Mouse (Mus musculus): ENCODE data around the gene Tmem56. TPM values are rescaled to one million over a fixed set of nuclear protein-coding genes. Genes with fewer than 3 reads are reported as not detected.

Tmem56 gene
- polyA plus RNA-seq, 1 experiment from 2014 or later, result 24.1 TPM

DNA sequence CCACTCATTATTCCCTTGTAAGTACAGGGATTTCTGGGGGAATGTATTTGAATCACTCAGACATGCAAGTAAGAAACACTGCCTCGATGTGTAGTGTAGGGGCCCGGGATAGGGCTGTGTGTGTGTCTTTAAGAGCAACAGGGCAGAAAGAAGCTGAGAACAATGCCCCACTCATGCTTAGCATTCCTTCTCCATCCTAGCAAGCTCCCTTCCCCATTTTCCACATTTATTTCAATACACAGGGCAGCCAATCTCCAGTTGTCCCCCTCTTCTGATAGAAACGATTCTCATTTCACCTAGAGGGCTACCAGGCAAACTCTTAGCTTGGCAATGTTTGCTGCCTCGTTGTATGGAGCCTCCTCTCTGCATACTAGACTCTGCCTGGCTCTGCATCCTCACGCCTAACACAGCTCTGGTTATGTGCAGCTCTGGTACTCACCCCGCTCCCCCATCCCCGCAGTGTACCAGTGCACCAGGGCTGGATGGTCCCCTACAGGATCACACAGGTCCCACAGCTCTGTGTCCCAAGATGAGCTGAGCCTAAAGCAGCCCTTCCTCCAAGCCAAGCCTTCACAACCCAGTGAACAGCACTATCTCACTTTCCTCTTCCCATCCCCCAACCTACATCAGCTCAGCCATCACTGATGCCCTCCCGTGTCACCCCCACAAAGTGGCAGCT is 42.4 kb downstream of the Tmem56 start:
- H3K27me3 ChIP-seq (ENCODE audit: insufficient read depth, low read length), result no peaks in the 10 kb centered on the region
- no peak overlapping the region for H3K4me3 ChIP-seq (ENCODE audit: low read depth, low read length)
- no peaks in the 10 kb centered on the region for H3K4me1 ChIP-seq (ENCODE audit: insufficient read depth)
- no peak overlapping the region for H3K4me2 ChIP-seq (ENCODE audit: low read depth, low read length)
- ATAC-seq, result no peak
- peak; percentile 11 for DNase-seq
- TF ChIP-seq EP300 (IDR thresholded peaks at IDR 0.05; ENCODE audit: low read depth) (no peak), CTCF (IDR thresholded peaks at IDR 0.05; ENCODE audit: low read depth) (no peak)
- no peaks in the 10 kb centered on the region for H3K9me3 ChIP-seq (ENCODE audit: low read length)
- H3K36me3 ChIP-seq (replicated peaks; ENCODE audit: insufficient read depth, low read length), result no peaks in the 10 kb centered on the region
- WGBS (ENCODE audit: insufficient replicate concordance), result 72% methylated on average over 8 of the region's 8 CpGs
- no peak overlapping the region for H3K9ac ChIP-seq (replicated peaks)
- no peak overlapping the region for H3K27ac ChIP-seq (ENCODE audit: low read depth)

DNA sequence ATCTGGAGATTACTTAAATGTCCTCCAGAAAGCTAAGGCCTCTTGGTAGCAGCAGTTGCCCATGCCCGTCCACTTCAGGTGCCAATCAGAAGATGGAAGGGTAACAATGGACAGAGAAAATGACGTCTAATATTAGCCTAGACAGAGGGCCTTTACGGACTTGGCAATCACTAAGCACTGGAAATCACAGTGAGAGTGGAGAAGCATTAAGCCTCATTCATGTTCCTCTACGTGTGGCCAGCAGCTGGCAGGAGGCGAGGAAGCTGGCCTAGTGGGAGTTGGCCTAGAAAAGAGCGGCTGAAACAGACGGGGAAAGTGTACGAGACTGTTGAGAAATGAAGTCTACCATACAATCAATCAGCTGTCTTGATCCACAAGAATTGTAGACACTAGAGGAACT is 43.8 kb downstream of the Tmem56 start:
- Histone ChIP-seq H3K27me3 (ENCODE audit: insufficient read depth, low read length) (no peaks in the 10 kb centered on the region), H3K9me3 (ENCODE audit: low read length) (no peaks in the 10 kb centered on the region), H3K27ac (ENCODE audit: low read depth) (no peak overlapping the region), H3K4me3 (ENCODE audit: low read depth, low read length) (no peak overlapping the region), H3K4me2 (ENCODE audit: low read depth, low read length) (no peak overlapping the region), H3K4me1 (ENCODE audit: insufficient read depth) (no peaks in the 10 kb centered on the region), H3K9ac (replicated peaks) (no peak overlapping the region), H3K36me3 (replicated peaks; ENCODE audit: insufficient read depth, low read length) (0 out of 2 replicates have a peak, but pooled peaks cover 6% of the 10 kb centered on the region)
- peak; percentile 9 for DNase-seq
- TF ChIP-seq CTCF (IDR thresholded peaks at IDR 0.05; ENCODE audit: low read depth) (no peak), EP300 (IDR thresholded peaks at IDR 0.05; ENCODE audit: low read depth) (no peak)
- 86% methylated on average over 8 of the region's 8 CpGs for WGBS (ENCODE audit: insufficient replicate concordance)
- ATAC-seq, result no peak

- Histone ChIP-seq H3K9ac (replicated peaks) (no peak overlapping the region), H3K27ac (ENCODE audit: low read depth) (no peak overlapping the region), H3K27me3 (ENCODE audit: insufficient read depth, low read length) (no peaks in the 10 kb centered on the region), H3K36me3 (replicated peaks; ENCODE audit: insufficient read depth, low read length) (peaks cover 53% of the 10 kb centered on the region), H3K4me3 (ENCODE audit: low read depth, low read length) (no peak overlapping the region), H3K4me1 (ENCODE audit: insufficient read depth) (peaks cover 3% of the 10 kb centered on the region; the same call in 1 of the 2 replicates), H3K4me2 (ENCODE audit: low read depth, low read length) (no peak overlapping the region), H3K9me3 (ENCODE audit: low read length) (no peaks in the 10 kb centered on the region)
- DNase-seq (no peak), ATAC-seq (no peak)
- 88% methylated on average over 8 of the region's 8 CpGs for WGBS (ENCODE audit: insufficient replicate concordance)
- no peak for TF ChIP-seq CTCF (IDR thresholded peaks at IDR 0.05; ENCODE audit: low read depth)
- no peak for TF ChIP-seq EP300 (IDR thresholded peaks at IDR 0.05; ENCODE audit: low read depth)
Observed at GRCm38 (mm10) chr3:121224763-121225162, 58.1 kb downstream of the Tmem56 start.

GRCm38 (mm10) chr3:121224185-121224584 is 58.7 kb downstream of the Tmem56 start:
- Histone ChIP-seq H3K4me1 (ENCODE audit: insufficient read depth) (peaks cover 3% of the 10 kb centered on the region; the same call in 1 of the 2 replicates), H3K9me3 (ENCODE audit: low read length) (no peaks in the 10 kb centered on the region), H3K36me3 (replicated peaks; ENCODE audit: insufficient read depth, low read length) (peaks cover 47% of the 10 kb centered on the region), H3K4me3 (ENCODE audit: low read depth, low read length) (no peak overlapping the region), H3K27ac (ENCODE audit: low read depth) (no peak overlapping the region), H3K27me3 (ENCODE audit: insufficient read depth, low read length) (no peaks in the 10 kb centered on the region), H3K9ac (replicated peaks) (no peak overlapping the region), H3K4me2 (ENCODE audit: low read depth, low read length) (no peak overlapping the region)
- DNase-seq, result no peak
- WGBS (ENCODE audit: insufficient replicate concordance), result 85% methylated on average over 6 of the region's 6 CpGs
- TF ChIP-seq EP300 (IDR thresholded peaks at IDR 0.05; ENCODE audit: low read depth) (no peak), CTCF (IDR thresholded peaks at IDR 0.05; ENCODE audit: low read depth) (no peak)
- ATAC-seq, result no peak

- no peak overlapping the region for H3K4me2 ChIP-seq (ENCODE audit: low read depth, low read length)
- no peak for ATAC-seq
- no peak overlapping the region for H3K27ac ChIP-seq (ENCODE audit: low read depth)
Observed at GRCm38 (mm10) chr3:121221987-121222386, 60.9 kb downstream of the Tmem56 start.

DNA sequence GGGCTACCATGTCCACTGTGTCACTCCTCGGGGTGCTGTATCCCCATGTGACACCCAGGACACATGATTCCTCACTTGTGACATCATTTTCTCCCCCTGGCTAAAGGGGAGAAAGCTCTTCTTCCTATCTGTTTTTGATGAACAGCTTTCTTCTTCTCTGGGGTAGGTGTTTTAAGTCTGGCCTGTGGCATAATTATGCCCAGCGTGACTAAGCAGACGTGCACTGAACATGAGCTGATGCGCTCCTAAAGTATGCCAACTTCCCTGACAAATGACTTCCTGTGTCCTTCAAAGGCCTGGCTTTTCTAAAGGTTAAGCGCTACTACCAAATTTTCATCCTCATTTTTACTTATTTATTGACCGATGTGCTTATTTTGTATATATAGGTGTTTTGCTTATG is 65.9 kb downstream of the Tmem56 start:
- DNase-seq (no peak), ATAC-seq (no peak)

More at GRCm38 (mm10) chr3:121221987-121222386, 60.9 kb downstream of the Tmem56 start:
- no peak for TF ChIP-seq EP300 (IDR thresholded peaks at IDR 0.05; ENCODE audit: low read depth)
- no peak for TF ChIP-seq CTCF (IDR thresholded peaks at IDR 0.05; ENCODE audit: low read depth)
- Histone ChIP-seq H3K9me3 (ENCODE audit: low read length) (no peaks in the 10 kb centered on the region), H3K4me3 (ENCODE audit: low read depth, low read length) (no peak overlapping the region), H3K36me3 (replicated peaks; ENCODE audit: insufficient read depth, low read length) (peaks cover 35% of the 10 kb centered on the region), H3K4me1 (ENCODE audit: insufficient read depth) (peaks cover 3% of the 10 kb centered on the region; the same call in 1 of the 2 replicates), H3K27me3 (ENCODE audit: insufficient read depth, low read length) (no peaks in the 10 kb centered on the region), H3K9ac (replicated peaks) (no peak overlapping the region)
- WGBS (ENCODE audit: insufficient replicate concordance), result 59% methylated on average over 7 of the region's 7 CpGs
- no peak for DNase-seq

More for the DNA sequence above, 65.9 kb downstream of the Tmem56 start:
- Histone ChIP-seq H3K9ac (replicated peaks) (no peak overlapping the region), H3K27ac (ENCODE audit: low read depth) (no peak overlapping the region), H3K4me2 (ENCODE audit: low read depth, low read length) (no peak overlapping the region), H3K27me3 (ENCODE audit: insufficient read depth, low read length) (no peaks in the 10 kb centered on the region), H3K9me3 (ENCODE audit: low read length) (no peaks in the 10 kb centered on the region), H3K4me1 (ENCODE audit: insufficient read depth) (peaks cover 7% of the 10 kb centered on the region; the same call in 1 of the 2 replicates), H3K4me3 (ENCODE audit: low read depth, low read length) (no peak overlapping the region), H3K36me3 (replicated peaks; ENCODE audit: insufficient read depth, low read length) (peaks cover 22% of the 10 kb centered on the region)
- no peak for TF ChIP-seq CTCF (IDR thresholded peaks at IDR 0.05; ENCODE audit: low read depth)
- no peak for TF ChIP-seq EP300 (IDR thresholded peaks at IDR 0.05; ENCODE audit: low read depth)
- WGBS (ENCODE audit: insufficient replicate concordance), result 86% methylated on average over 6 of the region's 6 CpGs

Measured in liver, postnatal 0 days (tissue).